Mouse (Mus musculus): Measurements from ENCODE around the gene Dctn3. TPM values are rescaled to one million over a fixed set of nuclear protein-coding genes. Genes with fewer than 3 reads are reported as not detected.

Dctn3 gene
- polyA plus RNA-seq, 1 experiment from 2014 or later, result 123 TPM

DNA sequence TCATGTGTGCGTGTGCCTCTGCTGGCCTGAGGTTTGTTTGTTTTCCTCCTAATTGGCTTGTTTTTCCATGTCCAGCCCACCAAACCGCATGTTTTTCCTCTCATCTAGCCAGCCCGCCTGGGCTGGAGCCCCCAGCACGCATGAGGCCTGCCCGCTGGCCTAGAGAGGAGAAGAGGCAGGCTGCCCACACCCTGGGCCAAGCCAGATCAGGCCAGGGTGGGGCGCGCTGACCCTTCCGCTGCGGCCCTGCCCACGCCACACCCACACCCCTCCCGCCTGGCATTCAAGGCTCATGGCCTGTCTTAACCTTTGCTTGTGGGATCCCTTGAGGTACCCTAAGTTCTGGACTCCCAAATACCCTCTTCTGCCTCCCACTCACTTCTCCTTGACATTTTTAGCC is 56.3 kb downstream of the Dctn3 start:
- ATAC-seq (replicated peaks; ENCODE audit: low FRiP score, low TSS enrichment, low read depth), result no peak
- no peak overlapping the region for H3K4me2 ChIP-seq (ENCODE audit: low read length)
- no peak overlapping the region for H3K4me3 ChIP-seq (ENCODE audit: low read depth, low read length)
- WGBS, result 81% methylated on average over 11 of the region's 11 CpGs
- no peaks in the 10 kb centered on the region for H3K27me3 ChIP-seq (replicated peaks; ENCODE audit: control insufficient read depth, insufficient read depth, low read length)
- no peak overlapping the region for H3K9ac ChIP-seq (ENCODE audit: low read length)
- no peak for DNase-seq (ENCODE audit: low spot score)
- H3K27ac ChIP-seq (ENCODE audit: low read depth), result no peak overlapping the region
- H3K4me1 ChIP-seq (replicated peaks; ENCODE audit: control insufficient read depth, insufficient read depth, low read length), result peaks cover 32% of the 10 kb centered on the region
- H3K9me3 ChIP-seq (ENCODE audit: control insufficient read depth, low read length), result no peaks in the 10 kb centered on the region
- no peaks in the 10 kb centered on the region for H3K36me3 ChIP-seq (ENCODE audit: control insufficient read depth, insufficient read depth, low read length)

DNA sequence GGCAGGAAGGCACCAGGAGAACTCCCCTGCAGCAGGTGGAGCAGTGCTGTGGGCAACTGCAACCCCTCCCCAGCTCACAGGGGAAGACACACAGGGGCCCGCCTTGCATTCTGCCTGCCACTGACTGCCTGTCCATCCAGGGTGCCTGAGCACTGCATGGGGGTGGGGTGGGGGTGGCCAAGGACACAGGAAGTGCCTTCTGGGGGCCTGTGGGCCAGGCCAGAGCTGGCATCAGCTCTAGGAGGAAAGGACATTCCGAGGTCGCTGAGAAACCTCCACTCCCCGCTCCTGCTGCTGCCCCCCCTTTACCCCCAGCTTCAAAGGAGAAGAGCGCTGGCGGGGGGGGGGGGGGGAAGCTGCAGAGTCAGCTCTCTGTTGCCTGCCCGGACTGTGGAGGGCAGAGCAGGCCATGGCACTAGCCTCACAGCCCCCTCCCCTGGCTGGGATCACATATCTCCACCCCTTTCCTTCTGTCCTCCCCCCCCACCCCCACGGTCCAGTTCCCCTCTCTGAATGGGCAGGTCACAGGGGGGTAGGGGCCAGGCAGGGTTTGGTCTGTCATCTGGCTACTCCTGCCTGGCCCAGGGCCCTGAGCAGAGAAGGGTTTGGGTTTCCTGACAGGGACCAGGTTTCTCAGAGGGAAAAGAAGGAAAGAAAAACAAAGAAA is 57.8 kb downstream of the Dctn3 start:
- H3K9ac ChIP-seq (ENCODE audit: low read length), result no peak overlapping the region
- H3K9me3 ChIP-seq (ENCODE audit: control insufficient read depth, low read length), result no peaks in the 10 kb centered on the region
- DNase-seq (ENCODE audit: low spot score), result no peak
- H3K27ac ChIP-seq (ENCODE audit: low read depth), result 0 out of 2 replicates have a peak overlapping the region, but pooled peaks have one; percentile 47
- 0 out of 2 replicates have a peak, but pooled peaks have one; percentile 10 for ATAC-seq (replicated peaks; ENCODE audit: low FRiP score, low TSS enrichment, low read depth)
- WGBS, result 2% methylated on average over 7 of the region's 8 CpGs
- H3K4me3 ChIP-seq (ENCODE audit: low read depth, low read length), result no peak overlapping the region
- H3K36me3 ChIP-seq (ENCODE audit: control insufficient read depth, insufficient read depth, low read length), result no peaks in the 10 kb centered on the region
- no peak overlapping the region for H3K4me2 ChIP-seq (ENCODE audit: low read length)
- no peaks in the 10 kb centered on the region for H3K27me3 ChIP-seq (replicated peaks; ENCODE audit: control insufficient read depth, insufficient read depth, low read length)
- peaks cover 38% of the 10 kb centered on the region for H3K4me1 ChIP-seq (replicated peaks; ENCODE audit: control insufficient read depth, insufficient read depth, low read length)

Other genes with a start within 250 kb of the Dctn3 start
- gene AI464131, start 220.1 kb downstream of the Dctn3 start, polyA plus RNA-seq (2014; fragmentation: Nextera tagmentation; extraction: Ambion mirVana), result 6.1 and 6.9 TPM in 2 replicates
- 0.61 and 0.83 TPM in 2 replicates for gene 1110017D15Rik, start 205.8 kb downstream of the Dctn3 start, polyA plus RNA-seq (2014; fragmentation: Nextera tagmentation; extraction: Ambion mirVana)
- 2.2 TPM in 2 replicates for gene Fam219a, start 153.6 kb downstream of the Dctn3 start, polyA plus RNA-seq (2014; fragmentation: Nextera tagmentation; extraction: Ambion mirVana)
- 3.4 and 4.9 TPM in 2 replicates for gene Dnaic1, start 153.4 kb downstream of the Dctn3 start, polyA plus RNA-seq (2014; fragmentation: Nextera tagmentation; extraction: Ambion mirVana)
- 13.6 and 14.8 TPM in 2 replicates for gene Enho, start 82.8 kb downstream of the Dctn3 start, polyA plus RNA-seq (2014; fragmentation: Nextera tagmentation; extraction: Ambion mirVana)
- 5.2 and 6.2 TPM in 2 replicates for gene Cntfr, start 26.1 kb downstream of the Dctn3 start, polyA plus RNA-seq (2014; fragmentation: Nextera tagmentation; extraction: Ambion mirVana)
- gene Il11ra1, start 23.2 kb downstream of the Dctn3 start, polyA plus RNA-seq (2014; fragmentation: Nextera tagmentation; extraction: Ambion mirVana), result 130 and 143 TPM in 2 replicates
- 71.9 and 76.4 TPM in 2 replicates for gene Rpp25l, start 9.6 kb downstream of the Dctn3 start, polyA plus RNA-seq (2014; fragmentation: Nextera tagmentation; extraction: Ambion mirVana)
- gene Arid3c, start 8.0 kb upstream of the Dctn3 start, polyA plus RNA-seq (2014; fragmentation: Nextera tagmentation; extraction: Ambion mirVana), result not detected in 2 replicates
- 44.8 and 47.7 TPM in 2 replicates for gene Galt, start 32.1 kb upstream of the Dctn3 start, polyA plus RNA-seq (2014; fragmentation: Nextera tagmentation; extraction: Ambion mirVana)
- 113 TPM in 2 replicates for gene Sigmar1, start 33.0 kb upstream of the Dctn3 start, polyA plus RNA-seq (2014; fragmentation: Nextera tagmentation; extraction: Ambion mirVana)
- gene Ccl27a, start 51.1 kb upstream of the Dctn3 start, polyA plus RNA-seq (2014; fragmentation: Nextera tagmentation; extraction: Ambion mirVana), result 35.0 and 39.3 TPM in 2 replicates
- gene Gm21541, start 180.4 kb upstream of the Dctn3 start, polyA plus RNA-seq (2014; fragmentation: Nextera tagmentation; extraction: Ambion mirVana), result 20.5 TPM in 1 of 2 replicates, not detected in the other
- 2.0 and 2.4 TPM in 2 replicates for gene Gm20878, start 218.4 kb upstream of the Dctn3 start, polyA plus RNA-seq (2014; fragmentation: Nextera tagmentation; extraction: Ambion mirVana)
- 0.23 and 0.41 TPM in 2 replicates for gene Fam205a4, start 242.9 kb upstream of the Dctn3 start, polyA plus RNA-seq (2014; fragmentation: Nextera tagmentation; extraction: Ambion mirVana)